ENCODE assay signal across 8 mouse cellular contexts in the genomic region with DNA sequence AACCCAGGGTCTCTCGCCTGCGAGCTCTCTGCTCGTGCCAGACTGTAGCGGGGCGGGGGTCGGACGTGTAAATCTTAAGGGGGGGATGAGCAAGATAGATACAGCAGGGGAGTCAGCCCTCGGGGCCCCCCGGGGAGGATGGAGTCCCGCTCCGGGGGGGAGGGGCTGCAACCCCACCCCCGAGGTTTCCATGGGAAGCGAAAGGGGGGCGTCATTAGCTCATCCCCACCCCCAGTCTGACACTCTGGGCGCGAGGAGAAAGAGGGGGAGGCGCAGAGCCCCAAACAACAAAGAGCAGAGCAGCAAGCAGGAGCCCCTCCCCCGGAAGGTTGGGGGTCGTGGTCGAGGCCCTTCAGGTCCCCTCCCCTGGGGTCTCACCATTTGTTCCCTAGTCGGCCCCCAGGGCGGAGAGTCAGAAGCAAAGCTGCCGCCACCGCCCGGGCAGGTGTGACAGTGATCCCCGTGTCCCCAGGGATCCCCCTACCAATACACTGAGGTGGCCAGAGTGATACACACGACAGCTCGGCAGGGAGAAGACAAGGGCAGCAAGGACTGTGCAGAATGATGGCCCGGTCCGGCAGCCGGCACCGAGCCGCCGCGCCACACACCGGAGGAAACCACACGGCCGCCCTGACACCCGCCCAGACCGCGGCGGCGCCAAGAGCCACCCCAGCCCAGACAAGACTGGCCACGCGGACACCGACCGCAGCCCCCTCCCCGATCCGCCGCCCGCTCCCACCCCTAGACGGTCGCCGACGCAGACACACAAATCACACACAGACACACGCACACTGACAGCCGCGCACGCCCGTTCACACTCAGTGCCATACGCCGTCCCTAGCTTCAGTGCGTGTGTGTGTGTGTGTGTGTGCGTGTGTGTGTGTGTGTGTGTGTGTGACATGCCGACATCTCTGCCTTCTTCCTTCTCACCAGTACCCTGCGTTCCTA. TPM values are rescaled to one million over a fixed set of nuclear protein-coding genes. Genes with fewer than 3 reads are reported as not detected.
DNase-seq lines count a peak whose midpoint lies in the region; ATAC-seq lines count a peak whose summit lies in the region.

No protein-coding gene starts in this region.

- H3K9ac ChIP-seq in embryonic facial prominence, embryonic 14.5 days (ENCODE audit: low read depth, low read length) = peak overlapping the region; percentile 73
- peak overlapping the region; percentile 57 for H3K9ac ChIP-seq in intestine, embryonic 15.5 days
- H3K9ac ChIP-seq in midbrain, embryonic 16.5 days (ENCODE audit: low read depth, low read length) = peak overlapping the region; percentile 88

- ATAC-seq in embryonic facial prominence, embryonic 14.5 days (ENCODE audit: low read depth) = no peak
- ATAC-seq in intestine, embryonic 15.5 days = no peak
- ATAC-seq in midbrain, embryonic 16.5 days = peak; percentile 18

- H3K9me3 ChIP-seq in embryonic facial prominence, embryonic 14.5 days (ENCODE audit: control insufficient read depth, low read length) = no peaks in the 10 kb centered on the region
- H3K9me3 ChIP-seq in intestine, embryonic 15.5 days = no peaks in the 10 kb centered on the region
- no peaks in the 10 kb centered on the region for H3K9me3 ChIP-seq in midbrain, embryonic 16.5 days (replicated peaks; ENCODE audit: control insufficient read depth, low read length, poor library complexity, severe bottlenecking)

- H3K4me2 ChIP-seq in embryonic facial prominence, embryonic 14.5 days (ENCODE audit: low read depth, low read length) = peak overlapping the region; percentile 97
- peak overlapping the region; percentile 98 for H3K4me2 ChIP-seq in intestine, embryonic 15.5 days (replicated peaks)
- peak overlapping the region; percentile 78 for H3K4me2 ChIP-seq in midbrain, embryonic 16.5 days (ENCODE audit: low read length)

- H3K4me1 ChIP-seq in embryonic facial prominence, embryonic 14.5 days (ENCODE audit: control insufficient read depth, insufficient read depth, low read length) = peaks cover 39% of the 10 kb centered on the region
- H3K4me1 ChIP-seq in intestine, embryonic 15.5 days (replicated peaks) = peaks cover 43% of the 10 kb centered on the region
- H3K4me1 ChIP-seq in midbrain, embryonic 16.5 days (ENCODE audit: control insufficient read depth, insufficient read depth, low read length) = peaks cover 25% of the 10 kb centered on the region

- DNase-seq in layer of hippocampus, adult 11-12 months (ENCODE audit: low spot score) = peak; percentile 52
- no peak for DNase-seq in layer of hippocampus, postnatal 25 days (ENCODE audit: extremely low spot score in 1 of 2, low spot score in 1 of 2)
- DNase-seq in Muller cell, postnatal 12 days (ENCODE audit: inconsistent ontology term) = peak; percentile 29
- peak; percentile 30 for DNase-seq in embryonic facial prominence, embryonic 14.5 days (ENCODE audit: low spot score)
- DNase-seq in ovary, postnatal 14 days (ENCODE audit: low spot score) = no peak
- no peak for DNase-seq in adrenal gland, postnatal 25 days

- under 1% methylated on average over 49 of the region's 66 CpGs for WGBS in embryonic facial prominence, embryonic 14.5 days
- WGBS in intestine, embryonic 15.5 days = 2% methylated on average over 65 of the region's 66 CpGs
- under 1% methylated on average over 62 of the region's 66 CpGs for WGBS in midbrain, embryonic 16.5 days

- peaks cover 31% of the 10 kb centered on the region for H3K27me3 ChIP-seq in embryonic facial prominence, embryonic 14.5 days (replicated peaks; ENCODE audit: control insufficient read depth, insufficient read depth, low read length)
- H3K27me3 ChIP-seq in intestine, embryonic 15.5 days (replicated peaks) = peaks cover 43% of the 10 kb centered on the region
- 0 out of 2 replicates have a peak, but pooled peaks cover 4% of the 10 kb centered on the region for H3K27me3 ChIP-seq in midbrain, embryonic 16.5 days (ENCODE audit: control insufficient read depth, insufficient read depth, low read depth, low read length)

- no peak overlapping the region; the same call in none of the 2 replicates for H3K27ac ChIP-seq in embryonic facial prominence, embryonic 14.5 days (replicated peaks; ENCODE audit: low read depth, low read length)
- H3K27ac ChIP-seq in intestine, embryonic 15.5 days = peak overlapping the region; percentile 44; the same call in 1 of the 2 replicates
- peak overlapping the region; percentile 92 for H3K27ac ChIP-seq in midbrain, embryonic 16.5 days (ENCODE audit: low read length)

- H3K36me3 ChIP-seq in embryonic facial prominence, embryonic 14.5 days (ENCODE audit: control insufficient read depth, insufficient read depth, low read length) = no peaks in the 10 kb centered on the region
- H3K36me3 ChIP-seq in intestine, embryonic 15.5 days = no peaks in the 10 kb centered on the region
- H3K36me3 ChIP-seq in midbrain, embryonic 16.5 days (ENCODE audit: control insufficient read depth, insufficient read depth, low read length) = no peaks in the 10 kb centered on the region

- H3K4me3 ChIP-seq in embryonic facial prominence, embryonic 14.5 days (ENCODE audit: low read depth, low read length) = peak overlapping the region; percentile 70
- peak overlapping the region; percentile 61 for H3K4me3 ChIP-seq in intestine, embryonic 15.5 days (replicated peaks)
- peak overlapping the region; percentile 76 for H3K4me3 ChIP-seq in midbrain, embryonic 16.5 days (ENCODE audit: low read depth, low read length)

RNA-seq across cellular contexts. Expression of gene Efna3, which starts 1.3 kb away (rescaled TPM):
- 10 to 100 TPM; 77.1 to 82.6 TPM for total RNA-seq in layer of hippocampus, postnatal 25 days (2021)
- polyA plus RNA-seq in embryonic facial prominence, embryonic 14.5 days (2014; fragmentation: Nextera tagmentation; extraction: Ambion mirVana) = 18.7 and 21.2 TPM in 2 replicates
- polyA plus RNA-seq in intestine, embryonic 15.5 days (2015; fragmentation: Nextera tagmentation; extraction: Ambion mirVana) = 9.0 and 9.2 TPM in 2 replicates
- polyA plus RNA-seq in midbrain, embryonic 16.5 days (2015; fragmentation: Nextera tagmentation; extraction: Ambion mirVana) = 40.5 and 59.0 TPM in 2 replicates
- total RNA-seq in adrenal gland, postnatal 25 days (2021) = 0.27 TPM in 1 of 2 replicates, not detected in the other

RNA-seq across cellular contexts. Expression of gene Efna4, which starts 16.4 kb away (rescaled TPM):
- under 1 TPM; 0.68 to 0.98 TPM for total RNA-seq in layer of hippocampus, postnatal 25 days (2021)
- 17.5 and 20.7 TPM in 2 replicates for polyA plus RNA-seq in embryonic facial prominence, embryonic 14.5 days (2014; fragmentation: Nextera tagmentation; extraction: Ambion mirVana)
- 16.9 and 18.1 TPM in 2 replicates for polyA plus RNA-seq in intestine, embryonic 15.5 days (2015; fragmentation: Nextera tagmentation; extraction: Ambion mirVana)
- 3.7 and 4.2 TPM in 2 replicates for polyA plus RNA-seq in midbrain, embryonic 16.5 days (2015; fragmentation: Nextera tagmentation; extraction: Ambion mirVana)
- total RNA-seq in adrenal gland, postnatal 25 days (2021) = 1.7 TPM in 1 of 2 replicates, not detected in the other

RNA-seq across cellular contexts. Expression of gene Adam15, which starts 28.3 kb away (rescaled TPM):
- total RNA-seq in layer of hippocampus, postnatal 25 days (2021) = 100 to 1,000 TPM; 109 to 112 TPM
- polyA plus RNA-seq in embryonic facial prominence, embryonic 14.5 days (2014; fragmentation: Nextera tagmentation; extraction: Ambion mirVana) = 44.4 and 51.7 TPM in 2 replicates
- polyA plus RNA-seq in intestine, embryonic 15.5 days (2015; fragmentation: Nextera tagmentation; extraction: Ambion mirVana) = 45.5 and 49.5 TPM in 2 replicates
- 60.6 and 78.2 TPM in 2 replicates for polyA plus RNA-seq in midbrain, embryonic 16.5 days (2015; fragmentation: Nextera tagmentation; extraction: Ambion mirVana)
- 50.4 and 65.1 TPM in 2 replicates for total RNA-seq in adrenal gland, postnatal 25 days (2021)

RNA-seq across cellular contexts. Expression of gene Dcst2, which starts 40.3 kb away (rescaled TPM):
- total RNA-seq in layer of hippocampus, postnatal 25 days (2021) = under 1 TPM; 0.20 to 0.42 TPM
- not detected in 2 replicates for polyA plus RNA-seq in embryonic facial prominence, embryonic 14.5 days (2014; fragmentation: Nextera tagmentation; extraction: Ambion mirVana)
- 1.4 and 1.5 TPM in 2 replicates for polyA plus RNA-seq in intestine, embryonic 15.5 days (2015; fragmentation: Nextera tagmentation; extraction: Ambion mirVana)
- 0.09 and 0.25 TPM in 2 replicates for polyA plus RNA-seq in midbrain, embryonic 16.5 days (2015; fragmentation: Nextera tagmentation; extraction: Ambion mirVana)
- 0.38 and 0.76 TPM in 2 replicates for total RNA-seq in adrenal gland, postnatal 25 days (2021)

RNA-seq across cellular contexts. Expression of gene Efna1, which starts 40.5 kb away (rescaled TPM):
- 1 to 10 TPM; 7.1 to 7.6 TPM for total RNA-seq in layer of hippocampus, postnatal 25 days (2021)
- polyA plus RNA-seq in embryonic facial prominence, embryonic 14.5 days (2014; fragmentation: Nextera tagmentation; extraction: Ambion mirVana) = 33.8 and 35.8 TPM in 2 replicates
- polyA plus RNA-seq in intestine, embryonic 15.5 days (2015; fragmentation: Nextera tagmentation; extraction: Ambion mirVana) = 57.9 and 58.5 TPM in 2 replicates
- polyA plus RNA-seq in midbrain, embryonic 16.5 days (2015; fragmentation: Nextera tagmentation; extraction: Ambion mirVana) = 6.8 and 7.4 TPM in 2 replicates
- total RNA-seq in adrenal gland, postnatal 25 days (2021) = 11.6 and 17.2 TPM in 2 replicates

Comparison
In these comparisons a context has a peak if more than half of its experiments do, and no peak if none do; other contexts are left out.
1. DNase-seq: peak in layer of hippocampus, adult 11-12 months (single experiment), Muller cell, postnatal 12 days (single experiment) and embryonic facial prominence, embryonic 14.5 days (single experiment); none in layer of hippocampus, postnatal 25 days (0 of 2), ovary, postnatal 14 days (single experiment) and adrenal gland, postnatal 25 days (single experiment).
2. Peak in every context shown above with its lines, with median percentiles within 50 percentile points of each other: H3K4me2 ChIP-seq, H3K4me3 ChIP-seq and H3K9ac ChIP-seq.